Mouse (Mus musculus) MEL (cell line): ENCODE results near the gene Sept8. TPM values are rescaled to one million over a fixed set of nuclear protein-coding genes. Genes with fewer than 3 reads are reported as not detected.

Source experiments
- DNase-seq: peaks from one replicate; pipeline ENCODE4 v3.0.0; 2011; ENCODE audit warnings: low read depth, low spot score
- H3K27ac ChIP-seq: 2 replicates; pipeline ENCODE4 v1.5.1; 2012; ENCODE audit warnings: low read depth, mild to moderate bottlenecking, control low read depth, low read length, moderate library complexity; ENCODE audit not compliant: control insufficient read depth
- H3K27me3 ChIP-seq, 2 experiments: fragments of 150-350 bp in 1 of 2; sonication (generic) in 1 of 2; 2 replicates each; pipeline ENCODE4 v1.6.1; 2012; ENCODE audit warnings: low read length in 2 of 2, mild to moderate bottlenecking in 2 of 2, improper control_type of control experiment in 1 of 2, moderate library complexity in 1 of 2; ENCODE audit not compliant: insufficient read depth in 2 of 2, control insufficient read depth in 1 of 2
- H3K36me3 ChIP-seq, 2 experiments: 2 replicates each; pipeline ENCODE4 v1.6.1; 2012 to 2014; ENCODE audit warnings: low read length in 2 of 2, improper control_type of control experiment in 1 of 2, inconsistent platforms in 1 of 2, mild to moderate bottlenecking in 1 of 2; ENCODE audit not compliant: insufficient read depth in 2 of 2, control insufficient read depth in 1 of 2
- H3K4me1 ChIP-seq, 2 experiments: fragments of 150-350 bp in 1 of 2; sonication (generic) in 1 of 2; 2 replicates each; pipeline ENCODE4 v1.6.1; 2012; ENCODE audit warnings: low read length in 2 of 2, improper control_type of control experiment in 1 of 2, mild to moderate bottlenecking in 1 of 2; ENCODE audit not compliant: insufficient read depth in 2 of 2, control insufficient read depth in 1 of 2
- H3K4me3 ChIP-seq, 2 experiments: fragments of 150-350 bp in 1 of 2; sonication (generic) in 1 of 2; 2 replicates each; pipeline ENCODE4 v1.5.1; 2012; ENCODE audit warnings: low read depth in 2 of 2, low read length in 2 of 2, mild to moderate bottlenecking in 2 of 2, moderate library complexity in 2 of 2, control low read depth in 1 of 2, improper control_type of control experiment in 1 of 2; ENCODE audit not compliant: control insufficient read depth in 1 of 2, insufficient read depth in 1 of 2
- H3K79me2 ChIP-seq: 2 replicates; pipeline ENCODE4 v1.6.1; 2012; ENCODE audit warnings: mild to moderate bottlenecking, low read length, moderate library complexity; ENCODE audit not compliant: control insufficient read depth, poor library complexity, insufficient read depth
- H3K9ac ChIP-seq: 2 replicates; pipeline ENCODE4 v1.6.1; 2012; ENCODE audit warnings: low read depth, mild to moderate bottlenecking, control low read depth, low read length, moderate library complexity; ENCODE audit not compliant: control insufficient read depth, poor library complexity, severe bottlenecking
- H3K9me3 ChIP-seq: fragments of 150-350 bp; sonication (generic); replicated peaks from 2 replicates; pipeline ENCODE4 v1.6.1; 2012; ENCODE audit warnings: mild to moderate bottlenecking, low read length, improper control_type of control experiment, moderate library complexity; ENCODE audit not compliant: insufficient read depth
- BHLHE40 ChIP-seq: IDR thresholded peaks from 2 replicates; pipeline ENCODE4 v1.6.1; 2012; ENCODE audit warnings: low read depth, mild to moderate bottlenecking, inconsistent platforms, low read length, improper control_type of control experiment, borderline replicate concordance
- CHD1 ChIP-seq: IDR thresholded peaks from 2 replicates; pipeline ENCODE4 v1.6.1; 2012; ENCODE audit warnings: low read depth, mild to moderate bottlenecking, inconsistent platforms, low read length, improper control_type of control experiment
- CHD2 ChIP-seq: IDR thresholded peaks from 2 replicates; pipeline ENCODE4 v1.6.1; 2011; ENCODE audit warnings: low read length, improper control_type of control experiment
- CTCF ChIP-seq, 3 experiments: IDR thresholded peaks in 2 of 3; conservative IDR thresholded peaks in 1 of 3; 2 replicates each; pipeline ENCODE4 v1.5.1; 2011 to 2012; ENCODE audit warnings: low read length in 3 of 3, low read depth in 2 of 3, mild to moderate bottlenecking in 2 of 3, improper control_type of control experiment in 1 of 3, inconsistent platforms in 1 of 3, mixed read lengths in 1 of 3, moderate library complexity in 1 of 3; ENCODE audit not compliant: control insufficient read depth in 1 of 3, insufficient read depth in 1 of 3, poor library complexity in 1 of 3, severe bottlenecking in 1 of 3
- E2F4 ChIP-seq: IDR thresholded peaks from 2 replicates; pipeline ENCODE4 v1.6.1; 2011; ENCODE audit warnings: low read depth, low read length, improper control_type of control experiment, borderline replicate concordance
- ELF1 ChIP-seq: IDR thresholded peaks from 2 replicates; pipeline ENCODE4 v1.6.1; 2014; ENCODE audit warnings: low read depth, mild to moderate bottlenecking, inconsistent platforms, low read length, improper control_type of control experiment, moderate library complexity
- EP300 ChIP-seq, 2 experiments: IDR thresholded peaks; 2 replicates each; pipeline ENCODE4 v1.6.1; 2011; ENCODE audit warnings: improper control_type of control experiment in 2 of 2, low read length in 2 of 2, low read depth in 1 of 2, mild to moderate bottlenecking in 1 of 2
- ETS1 ChIP-seq: IDR thresholded peaks from 2 replicates; pipeline ENCODE4 v1.6.1; 2012; ENCODE audit warnings: low read depth, mild to moderate bottlenecking, inconsistent platforms, low read length, improper control_type of control experiment, moderate library complexity
- GABPA ChIP-seq: IDR thresholded peaks from 2 replicates; pipeline ENCODE4 v1.6.1; 2012; ENCODE audit warnings: low read depth, mild to moderate bottlenecking, inconsistent platforms, low read length, improper control_type of control experiment, moderate library complexity
- GATA1 ChIP-seq: IDR thresholded peaks from 2 replicates; pipeline ENCODE4 v1.6.1; 2011; ENCODE audit warnings: low read depth, low read length, improper control_type of control experiment
- HCFC1 ChIP-seq: IDR thresholded peaks from 2 replicates; pipeline ENCODE4 v1.6.1; 2012; ENCODE audit warnings: low read depth, mild to moderate bottlenecking, inconsistent platforms, low read length, improper control_type of control experiment, moderate library complexity
- JUND ChIP-seq: IDR thresholded peaks from 2 replicates; pipeline ENCODE4 v1.6.1; 2011; ENCODE audit warnings: low read depth, mild to moderate bottlenecking, improper control_type of control experiment, low read length
- KAT2A ChIP-seq: conservative IDR thresholded peaks from 2 replicates; pipeline ENCODE4 v1.6.1; 2012; ENCODE audit warnings: low read depth, low read length, improper control_type of control experiment, inconsistent platforms
- MAFK ChIP-seq: IDR thresholded peaks from 2 replicates; pipeline ENCODE4 v1.6.1; 2011; ENCODE audit warnings: low read depth, mild to moderate bottlenecking, low read length, improper control_type of control experiment, borderline replicate concordance
- MAX ChIP-seq: IDR thresholded peaks from 2 replicates; pipeline ENCODE4 v1.6.1; 2011; ENCODE audit warnings: low read length, improper control_type of control experiment
- MEF2A ChIP-seq: IDR thresholded peaks from 2 replicates; pipeline ENCODE4 v1.6.1; 2014; ENCODE audit warnings: low read depth, mild to moderate bottlenecking, inconsistent platforms, low read length, improper control_type of control experiment; ENCODE audit not compliant: poor library complexity, insufficient replicate concordance, severe bottlenecking; ENCODE audit errors: extremely low read depth
- MXI1 ChIP-seq: IDR thresholded peaks from 2 replicates; pipeline ENCODE4 v1.6.1; 2011; ENCODE audit warnings: mild to moderate bottlenecking, low read depth, low read length, improper control_type of control experiment
- MYB ChIP-seq: IDR thresholded peaks from 2 replicates; pipeline ENCODE4 v1.6.1; 2011; ENCODE audit warnings: mild to moderate bottlenecking, low read depth, low read length, improper control_type of control experiment
- MYC ChIP-seq: IDR thresholded peaks from 2 replicates; pipeline ENCODE4 v1.6.1; 2011; ENCODE audit warnings: low read depth, mild to moderate bottlenecking, low read length, improper control_type of control experiment, moderate library complexity
- NELFE ChIP-seq: IDR thresholded peaks from 2 replicates; pipeline ENCODE4 v1.6.1; 2011; ENCODE audit warnings: low read depth, low read length, improper control_type of control experiment
- NRF1 ChIP-seq: IDR thresholded peaks from 2 replicates; pipeline ENCODE4 v1.6.1; 2014; ENCODE audit warnings: low read depth, mild to moderate bottlenecking, inconsistent platforms, low read length, improper control_type of control experiment, moderate library complexity; ENCODE audit not compliant: poor library complexity, insufficient read depth, severe bottlenecking
- POLR2A ChIP-seq, 2 experiments: IDR thresholded peaks; 2 replicates each; pipeline ENCODE4 v1.6.1; 2011 to 2012; ENCODE audit warnings: low read length in 2 of 2, mild to moderate bottlenecking in 2 of 2, control low read depth in 1 of 2, improper control_type of control experiment in 1 of 2, low read depth in 1 of 2, moderate library complexity in 1 of 2; ENCODE audit not compliant: control insufficient read depth in 1 of 2, insufficient read depth in 1 of 2, poor library complexity in 1 of 2
- POLR2AphosphoS2 ChIP-seq: IDR thresholded peaks from 2 replicates; pipeline ENCODE4 v1.6.1; 2011; ENCODE audit warnings: low read length, improper control_type of control experiment
- POLR2AphosphoS5 ChIP-seq: IDR thresholded peaks from 2 replicates; pipeline ENCODE4 v1.6.1; 2012; ENCODE audit warnings: low read depth, borderline replicate concordance, mild to moderate bottlenecking, inconsistent platforms, low read length, moderate library complexity, mixed read lengths
- RAD21 ChIP-seq: IDR thresholded peaks from 2 replicates; pipeline ENCODE4 v1.6.1; 2011; ENCODE audit warnings: mild to moderate bottlenecking, low read depth, low read length, improper control_type of control experiment
- RCOR1 ChIP-seq: IDR thresholded peaks from 2 replicates; pipeline ENCODE4 v1.6.1; 2012; ENCODE audit warnings: low read depth, mild to moderate bottlenecking, inconsistent platforms, low read length, improper control_type of control experiment
- SIN3A ChIP-seq: IDR thresholded peaks from 2 replicates; pipeline ENCODE4 v1.6.1; 2012; ENCODE audit warnings: low read length, improper control_type of control experiment, inconsistent platforms
- SMC3 ChIP-seq: IDR thresholded peaks from 2 replicates; pipeline ENCODE4 v1.6.1; 2011; ENCODE audit warnings: low read depth, low read length, improper control_type of control experiment
- TAL1 ChIP-seq: IDR thresholded peaks from 2 replicates; pipeline ENCODE4 v1.6.1; 2012; ENCODE audit warnings: mild to moderate bottlenecking, inconsistent platforms, low read length, moderate library complexity, mixed read lengths
- TBP ChIP-seq: IDR thresholded peaks from 2 replicates; pipeline ENCODE4 v1.8.0; 2011; ENCODE audit warnings: low read depth, low read length, improper control_type of control experiment
- TCF12 ChIP-seq: IDR thresholded peaks from 2 replicates; pipeline ENCODE4 v1.6.1; 2014; ENCODE audit warnings: low read depth, mild to moderate bottlenecking, inconsistent platforms, low read length, improper control_type of control experiment, moderate library complexity
- UBTF ChIP-seq: IDR thresholded peaks from 2 replicates; pipeline ENCODE4 v1.6.1; 2012; ENCODE audit warnings: low read depth, mild to moderate bottlenecking, inconsistent platforms, low read length, improper control_type of control experiment, moderate library complexity, borderline replicate concordance; ENCODE audit not compliant: insufficient read depth
- USF1 ChIP-seq: IDR thresholded peaks from 2 replicates; pipeline ENCODE4 v1.6.1; 2014; ENCODE audit warnings: low read depth, mild to moderate bottlenecking, inconsistent platforms, low read length, improper control_type of control experiment, moderate library complexity
- USF2 ChIP-seq, 2 experiments: IDR thresholded peaks; 2 replicates each; pipeline ENCODE4 v1.6.1; 2011 to 2012; ENCODE audit warnings: improper control_type of control experiment in 2 of 2, low read length in 2 of 2, borderline replicate concordance in 1 of 2, inconsistent platforms in 1 of 2, low read depth in 1 of 2, mild to moderate bottlenecking in 1 of 2; ENCODE audit not compliant: insufficient read depth in 1 of 2
- ZC3H11A ChIP-seq: IDR thresholded peaks from 2 replicates; pipeline ENCODE4 v1.6.1; 2012; ENCODE audit warnings: low read depth, mild to moderate bottlenecking, inconsistent platforms, low read length, improper control_type of control experiment
- ZKSCAN1 ChIP-seq: IDR thresholded peaks from 2 replicates; pipeline ENCODE4 v1.6.1; 2012; ENCODE audit warnings: low read depth, mild to moderate bottlenecking, inconsistent platforms, low read length, improper control_type of control experiment, moderate library complexity
- ZMIZ1 ChIP-seq: IDR thresholded peaks from 2 replicates; pipeline ENCODE4 v1.6.1; 2012; ENCODE audit warnings: low read depth, mild to moderate bottlenecking, inconsistent platforms, low read length, improper control_type of control experiment, moderate library complexity
- ZNF384 ChIP-seq: IDR thresholded peaks from 2 replicates; pipeline ENCODE4 v1.6.1; 2012; ENCODE audit warnings: low read depth, mild to moderate bottlenecking, inconsistent platforms, low read length, improper control_type of control experiment
- polyA plus RNA-seq, 2 experiments: library from polyadenylated mRNA; stranded (reverse) in 1 of 2; unstranded in 1 of 2; fragments of >175 nt in 1 of 2; fragments of >200 nt in 1 of 2; gene quantifications; 2 replicates each; pipeline versions ENCODE4 v1.2.1 to v1.2.4; 2012; ENCODE audit warnings: low replicate concordance in 2 of 2, low read depth in 1 of 2; ENCODE audit not compliant: insufficient read length in 2 of 2, insufficient read depth in 1 of 2, missing spikeins in 1 of 2
- total RNA-seq: library from RNA; depleted of rRNA; stranded (reverse); fragments of 300-350 nt; gene quantifications from 2 replicates; pipeline ENCODE4 v1.2.3, GENCODE M21; 2012

The Sept8 gene
- total and polyA plus RNA-seq, 3 experiments, result 196 to 294 (median 278) TPM

- Histone ChIP-seq H3K4me1 (peaks cover 0 to 3% of the 10 kb centered on the region in 2 experiments; a peak in 1 of 4 replicates), H3K4me3 (peak overlapping the region in 1 of 2 experiments; percentile 42; a peak in 2 of 4 replicates), H3K36me3 (peaks cover 0 to 3% of the 10 kb centered on the region in 2 experiments; a peak in 3 of 4 replicates), H3K79me2 (no peaks in the 10 kb centered on the region), H3K9ac (peak overlapping the region; percentile 67), H3K9me3 (no peaks in the 10 kb centered on the region), H3K27ac (no peak overlapping the region), H3K27me3 (no peaks in the 10 kb centered on the region)
- peak; percentile 90 for DNase-seq
- peak; percentile 58; the same call in 1 of the 2 replicates for TF ChIP-seq MXI1
- TF ChIP-seq JUND, result no peak
- TF ChIP-seq ETS1, result no peak
- TF ChIP-seq TCF12, result no peak
- no peak for TF ChIP-seq POLR2AphosphoS5
- no peak for TF ChIP-seq ELF1
- peak; percentile 74 for TF ChIP-seq RAD21
- no peak for TF ChIP-seq USF2 (IDR thresholded peaks at IDR 0.05; ENCODE audit: borderline replicate concordance in 1 of 2, insufficient read depth in 1 of 2, low read depth in 1 of 2, low read length in 2 of 2)
- peak; percentile 87 for TF ChIP-seq ZC3H11A
- TF ChIP-seq ZNF384, result no peak
- no peak for TF ChIP-seq NELFE
- no peak for TF ChIP-seq CHD2
- TF ChIP-seq GABPA, result no peak
- no peak for TF ChIP-seq KAT2A
- no peak for TF ChIP-seq TAL1
- peak; percentile 97 for TF ChIP-seq E2F4
- TF ChIP-seq ZMIZ1, result no peak
- TF ChIP-seq HCFC1, result 0 out of 2 replicates have a peak, but pooled peaks have one; percentile 23
- no peak for TF ChIP-seq MYB
- 0 out of 2 replicates have a peak, but pooled peaks have one; percentile 19 for TF ChIP-seq GATA1
- peak in 2 of 3 experiments; percentile 94 to 99 for TF ChIP-seq CTCF (IDR thresholded peaks at IDR 0.05 in 2 of 3, conservative IDR thresholded peaks at IDR 0.05 in 1 of 3; ENCODE audit: control insufficient read depth in 1 of 3, insufficient read depth in 1 of 3, low read depth in 2 of 3, low read length in 3 of 3, poor library complexity in 1 of 3, severe bottlenecking in 1 of 3)
- TF ChIP-seq TBP, result no peak
- no peak for TF ChIP-seq RCOR1
- TF ChIP-seq SIN3A, result peak; percentile 49
- TF ChIP-seq ZKSCAN1, result no peak
- no peak for TF ChIP-seq MEF2A
- 0 out of 2 replicates have a peak, but pooled peaks have one; percentile 12 for TF ChIP-seq USF1
- TF ChIP-seq MYC, result peak; percentile 99
- TF ChIP-seq UBTF, result no peak
- peak; percentile 43; the same call in 1 of the 2 replicates for TF ChIP-seq NRF1
- no peak for TF ChIP-seq POLR2A (IDR thresholded peaks at IDR 0.05; ENCODE audit: control insufficient read depth in 1 of 2, insufficient read depth in 1 of 2, low read depth in 1 of 2, low read length in 2 of 2, poor library complexity in 1 of 2)
- TF ChIP-seq SMC3, result peak; percentile 97
- TF ChIP-seq BHLHE40, result no peak
- TF ChIP-seq MAX, result peak; percentile 98
- no peak for TF ChIP-seq EP300 (IDR thresholded peaks at IDR 0.05; ENCODE audit: low read depth in 1 of 2, low read length in 2 of 2)
- TF ChIP-seq POLR2AphosphoS2, result no peak
- no peak for TF ChIP-seq CHD1
- no peak for TF ChIP-seq MAFK
Measured at GRCm38 (mm10) chr11:53590368-53590768, 71.3 kb downstream of the Sept8 start.
